Mouse (Mus musculus) erythroblast, embryonic 14.5 days (primary cell): Measurements from ENCODE around the gene Macrod2.

Experiments
- GATA1 ChIP-seq: IDR thresholded peaks from 2 replicates; pipeline ENCODE4 v1.6.1; 2012; ENCODE audit warnings: low read length, inconsistent platforms, mixed read lengths
- TAL1 ChIP-seq: IDR thresholded peaks from 3 replicates; pipeline ENCODE4 v1.6.1; 2012; ENCODE audit warnings: low read length, inconsistent platforms, mixed read lengths

GRCm38 (mm10) chr2:141565986-141566385, 1170.9 kb downstream of the Macrod2 start:
- no peak for TF ChIP-seq GATA1
- TF ChIP-seq TAL1: no peak
